Mouse (Mus musculus) thymus, postnatal 4 days (tissue): ENCODE measurements around the gene Vmn1r54.
"Not testable (repeated sequence)": the region's sequence is repeated elsewhere in the genome, so short reads cannot be mapped to it uniquely, and the experiment has no call there.

ENCODE experiments used
- DNase-seq: peaks from one replicate; pipeline ENCODE4 v3.0.0; 2021

Vmn1r54 gene

DNA sequence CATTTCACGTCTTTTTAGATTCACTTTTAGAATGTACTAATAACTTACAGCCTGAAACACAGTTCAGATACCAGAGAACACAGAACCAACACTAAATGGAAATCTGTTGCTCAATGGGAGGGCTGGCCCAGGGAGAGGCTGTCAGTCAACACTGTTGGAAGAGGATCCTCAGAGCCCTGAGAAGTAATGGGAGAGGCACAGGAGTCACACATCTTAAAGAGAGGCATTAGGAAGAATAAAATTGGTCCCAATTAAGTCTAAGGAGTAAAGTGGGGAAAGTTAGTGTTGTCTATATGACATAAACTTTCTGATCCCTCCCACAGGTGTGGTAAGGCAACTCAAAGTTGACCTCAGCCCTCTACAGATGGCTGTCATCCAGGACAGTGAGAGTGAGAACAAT, at the start of gene Vmn1r54:
Gene Vmn1r54, plus strand, starts transcription at position 301 of the 400 bp plus-strand sequence.
- no peak for DNase-seq

DNA sequence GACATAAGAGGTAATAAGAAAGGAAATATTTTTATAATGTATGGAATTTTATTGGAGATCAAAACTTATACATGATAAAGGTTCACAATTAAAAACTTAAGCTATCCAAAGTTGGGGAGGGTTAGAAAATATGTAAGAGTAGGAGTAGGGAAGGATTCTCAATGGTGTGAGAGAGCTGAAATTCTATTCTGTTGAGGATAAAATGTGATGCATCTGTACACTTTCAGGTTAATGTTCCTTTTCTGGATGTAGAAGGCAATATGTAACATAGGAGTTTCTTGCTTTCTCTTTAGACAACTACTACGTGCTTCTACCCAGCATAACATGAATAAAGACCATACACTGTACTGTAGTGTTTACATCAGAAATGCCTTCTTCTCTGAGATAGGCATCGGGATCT, 43.6 kb upstream of the Vmn1r54 start, which contains the start of gene V1ra8:
Gene V1ra8, plus strand, starts transcription at position 301 of the 400 bp plus-strand sequence.
- not testable (repeated sequence) for DNase-seq

DNA sequence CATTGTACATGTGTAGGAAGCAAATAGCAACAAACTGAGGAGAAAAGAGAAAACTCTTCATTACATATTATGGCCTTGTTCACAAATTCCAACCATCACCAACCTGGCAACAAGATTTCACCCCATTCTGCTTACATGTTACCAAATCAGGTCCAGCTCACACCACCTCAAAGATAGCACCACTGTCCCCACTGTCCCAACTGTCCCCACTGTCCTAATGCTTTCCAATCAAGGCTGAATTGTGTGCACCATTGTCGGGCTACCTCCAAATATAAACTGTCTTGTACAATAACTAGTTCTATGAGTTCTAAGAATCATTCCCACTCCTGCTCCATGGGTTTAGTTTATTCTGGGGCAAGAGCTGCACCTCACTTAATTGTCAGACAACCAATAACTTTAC, 21.8 kb upstream of the Vmn1r54 start, which contains the start of gene Vmn1r53:
Gene Vmn1r53, minus strand, starts transcription at position 101 of the 400 bp plus-strand sequence.
- no peak for DNase-seq

DNA sequence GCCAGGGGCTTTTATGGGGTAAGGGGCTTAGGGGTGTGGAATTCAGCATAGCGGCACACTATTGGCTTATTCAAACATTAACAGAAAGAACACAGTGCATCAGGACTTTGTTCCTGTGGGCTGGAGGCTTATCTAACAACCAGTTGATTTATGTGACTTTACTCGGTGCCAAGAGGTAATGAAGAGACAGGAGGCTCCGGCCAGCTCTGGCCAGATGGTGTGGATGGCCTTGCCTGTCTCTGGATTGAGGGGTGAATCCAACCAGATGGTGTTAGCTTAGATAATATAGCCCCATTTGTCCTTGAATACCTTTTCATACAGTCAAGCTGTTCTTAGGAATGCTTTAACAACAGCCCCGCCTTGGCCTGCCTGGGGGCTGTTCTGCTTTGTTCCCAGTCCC, 14.0 kb upstream of the Vmn1r54 start:
- DNase-seq, result not testable (repeated sequence)

DNA sequence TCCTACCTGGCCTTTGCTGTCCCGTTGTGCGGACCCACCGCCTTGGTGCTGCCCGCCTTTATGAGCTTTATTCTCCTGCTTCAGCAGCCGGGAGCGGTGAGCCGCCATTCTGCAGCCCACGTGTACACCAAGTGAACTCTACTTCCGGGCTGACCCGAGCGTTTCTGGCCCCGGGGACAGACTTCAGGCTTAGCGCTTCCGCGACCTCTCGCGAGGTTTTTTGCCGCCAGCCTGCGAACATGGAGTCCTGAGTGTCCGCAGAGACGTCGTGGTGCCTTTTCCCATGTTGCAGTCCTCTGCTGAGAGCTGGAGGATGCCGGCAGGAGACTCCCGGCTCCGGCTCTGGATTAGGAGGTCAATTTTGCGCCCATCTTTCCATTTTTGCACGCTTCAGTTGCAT, 13.4 kb upstream of the Vmn1r54 start:
- no peak for DNase-seq

DNA sequence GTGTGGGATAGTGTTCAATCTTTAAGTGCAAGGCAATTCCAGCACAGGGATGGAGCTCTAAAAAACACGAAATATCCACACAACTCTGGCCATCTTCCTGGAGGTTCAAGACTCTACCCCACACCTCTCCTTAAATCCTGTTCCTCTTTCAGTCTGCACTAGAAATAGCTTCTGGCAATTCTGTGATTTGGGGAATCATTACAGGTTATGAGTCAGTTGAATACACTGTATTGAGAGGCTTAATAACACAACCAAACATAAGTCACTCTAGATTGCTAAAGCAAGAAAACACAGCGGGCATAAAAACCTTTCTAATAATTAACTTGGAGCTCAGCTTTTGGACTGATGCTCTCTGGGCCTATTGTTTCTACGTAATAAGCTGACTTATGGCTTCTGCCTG, 2.1 kb upstream of the Vmn1r54 start:
- DNase-seq, result no peak

DNA sequence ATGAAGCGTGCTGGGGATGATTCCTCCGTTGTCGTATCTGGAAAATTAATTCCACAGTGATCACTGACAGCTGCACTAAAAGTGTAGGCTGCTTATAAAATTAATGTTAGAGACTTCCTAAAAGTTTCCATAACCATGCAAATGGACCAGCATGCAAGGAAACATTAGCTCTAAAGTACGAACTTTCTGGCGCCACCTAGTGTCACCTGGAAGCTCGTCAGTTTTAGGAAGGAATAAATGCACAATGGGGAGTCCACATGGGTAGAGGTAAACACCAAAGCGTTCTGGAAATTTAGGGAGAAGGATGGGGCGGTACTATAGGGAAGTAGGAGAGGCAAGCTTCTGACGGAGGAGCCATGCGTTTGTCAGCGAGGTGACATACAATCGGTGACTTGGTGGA, 42.2 kb downstream of the Vmn1r54 start:
- DNase-seq, result no peak

DNA sequence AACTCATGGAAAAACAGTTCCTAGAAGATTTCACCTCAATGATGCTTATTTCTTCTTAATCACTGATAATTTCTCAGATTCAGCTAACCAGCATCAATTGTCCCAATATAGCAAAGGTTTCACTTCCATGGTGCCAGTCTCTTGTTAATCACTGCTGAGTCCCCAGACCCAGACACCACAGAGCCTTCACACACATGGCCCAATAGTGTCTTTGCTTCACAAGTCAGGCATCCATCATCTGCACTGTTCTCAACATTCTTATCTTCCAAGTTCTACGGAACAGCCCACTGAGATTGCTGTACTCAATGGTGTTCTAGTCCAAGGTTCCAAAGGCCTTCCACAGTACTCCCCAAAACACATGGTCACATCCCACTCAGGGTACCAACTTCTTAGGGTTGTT, 54.8 kb downstream of the Vmn1r54 start, which contains the start of gene BC048671:
Gene BC048671, plus strand, starts transcription at position 301 of the 400 bp plus-strand sequence.
- no peak for DNase-seq

DNA sequence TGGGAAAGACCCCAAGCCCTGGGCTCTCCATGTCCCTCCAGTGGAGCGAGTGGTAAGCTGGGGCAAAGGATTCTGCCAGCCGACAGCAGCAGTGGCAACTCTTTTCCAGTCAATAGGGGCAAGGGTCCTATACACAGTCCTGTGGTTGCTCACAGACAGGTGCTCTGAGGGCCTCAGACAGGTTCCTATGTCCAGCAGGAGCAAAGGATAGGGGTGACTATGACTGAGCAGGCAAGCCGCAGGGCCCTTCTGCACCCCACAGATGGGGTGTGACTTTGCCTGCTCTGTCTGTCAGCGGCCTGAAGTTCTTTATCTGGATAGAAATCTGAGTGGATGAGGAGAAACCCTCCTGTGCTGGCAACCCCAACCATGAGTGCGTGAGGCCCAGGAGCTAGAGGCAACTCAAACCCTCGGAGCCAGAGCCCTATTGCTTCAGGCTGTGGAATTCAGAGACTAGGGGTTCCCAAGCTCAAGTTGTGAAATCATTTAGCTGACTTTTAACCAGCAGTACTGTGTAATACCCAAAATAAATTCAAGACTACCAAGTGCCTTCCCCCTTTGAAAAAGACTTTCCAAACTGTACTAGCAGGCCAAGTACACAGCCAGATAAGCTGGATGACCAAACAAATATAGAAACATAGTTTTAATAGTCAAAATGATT, 60.3 kb downstream of the Vmn1r54 start:
- DNase-seq, result no peak

DNA sequence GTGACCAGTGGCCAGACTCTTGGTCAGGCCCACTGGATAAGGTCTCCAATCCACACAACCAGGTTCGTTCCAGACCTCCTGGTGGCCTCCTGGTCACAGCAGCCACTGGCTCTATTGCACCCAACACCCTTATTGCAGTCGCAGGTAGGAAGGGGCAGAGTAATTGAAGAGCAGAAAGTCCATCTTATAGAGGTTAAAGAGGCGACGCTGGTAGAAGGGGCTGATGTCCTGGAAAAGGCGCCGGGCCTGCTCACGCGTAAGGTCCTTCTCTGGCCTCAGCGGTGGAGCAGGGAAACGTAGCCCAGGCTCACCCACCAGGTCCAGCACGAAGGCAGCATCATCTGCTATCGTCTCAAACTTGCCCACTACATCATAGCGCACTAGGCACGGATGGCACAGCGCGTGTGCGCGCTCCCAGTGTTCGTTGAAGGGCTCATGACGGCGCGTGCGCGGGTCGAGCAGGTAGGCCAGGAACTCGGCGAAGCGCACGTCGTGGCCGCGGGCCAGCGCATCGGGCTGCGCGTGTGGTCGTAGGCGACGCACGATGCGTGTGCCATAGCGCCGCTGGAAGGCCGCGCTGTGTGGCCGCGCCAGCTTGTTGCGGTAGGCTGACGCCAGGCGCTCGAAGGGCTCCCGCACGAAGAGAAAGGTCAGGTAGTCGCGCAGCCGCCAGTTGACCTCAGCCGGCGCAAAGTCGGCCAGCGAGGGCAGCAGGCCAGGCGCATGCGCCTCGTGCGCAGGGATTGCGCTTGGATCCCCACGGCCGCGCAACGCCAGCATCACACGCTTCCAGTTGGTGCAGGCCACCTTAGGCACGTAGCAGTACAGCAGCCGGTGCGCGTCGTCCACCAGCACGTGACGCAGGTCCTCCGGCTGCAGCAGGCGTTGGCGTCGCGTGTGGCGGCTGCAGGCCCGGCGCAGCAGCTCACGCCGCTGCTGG, 63.0 kb downstream of the Vmn1r54 start:
- DNase-seq, result no peak

DNA sequence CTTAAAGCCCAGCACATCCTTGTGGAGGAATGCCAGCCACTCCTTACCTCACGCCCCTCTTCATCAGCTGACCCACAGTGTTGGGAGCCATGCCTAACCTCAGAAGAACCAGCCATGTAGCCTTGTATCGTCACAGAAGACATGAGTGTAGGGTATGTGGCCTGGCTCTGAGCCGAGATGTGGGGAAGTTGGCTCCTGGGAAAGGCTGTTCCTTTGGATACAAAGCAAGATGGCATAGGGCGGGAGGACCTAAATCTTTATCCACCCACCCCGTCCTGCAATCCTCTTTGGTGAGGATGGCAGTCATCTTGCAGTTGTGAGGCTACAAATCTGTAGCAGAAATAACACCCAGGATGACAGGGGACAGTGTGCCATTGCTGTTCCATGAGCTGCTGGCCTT, 69.9 kb downstream of the Vmn1r54 start:
- no peak for DNase-seq

DNA sequence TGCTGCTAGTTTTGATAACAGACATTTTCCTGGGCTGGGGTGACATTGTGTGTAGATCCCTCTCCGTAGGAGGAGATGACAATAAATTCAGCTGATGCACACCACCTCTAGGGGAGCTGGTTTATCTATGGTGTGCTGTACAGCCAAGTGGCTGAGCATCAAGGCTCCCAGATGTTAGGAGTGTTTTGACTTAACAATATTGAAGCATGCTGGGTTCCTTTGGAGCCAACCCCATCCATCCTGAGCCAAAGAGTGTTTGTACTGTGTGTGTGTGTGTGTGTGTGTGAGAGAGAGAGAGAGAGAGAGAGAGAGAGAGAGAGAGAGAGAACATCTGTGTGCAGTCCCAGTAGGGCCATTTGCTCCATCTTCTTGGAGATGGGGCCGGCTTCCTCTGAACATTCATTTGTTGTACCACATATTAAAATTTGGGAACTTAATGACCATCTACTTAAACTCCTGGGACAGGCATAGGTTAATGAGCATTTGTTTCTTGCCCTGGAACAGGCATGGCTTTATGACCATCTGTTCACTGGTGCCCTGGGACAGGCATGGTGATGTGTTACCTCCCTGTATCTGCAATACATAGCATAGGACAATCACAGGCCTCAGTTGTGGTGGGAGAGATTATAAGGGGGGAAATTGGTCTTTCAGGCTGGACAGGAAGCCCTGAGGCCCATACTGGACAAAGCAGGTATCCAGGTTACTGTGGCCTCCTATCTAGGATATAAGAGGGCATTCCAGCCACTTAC, 71.6 kb downstream of the Vmn1r54 start:
- DNase-seq, result no peak

DNA sequence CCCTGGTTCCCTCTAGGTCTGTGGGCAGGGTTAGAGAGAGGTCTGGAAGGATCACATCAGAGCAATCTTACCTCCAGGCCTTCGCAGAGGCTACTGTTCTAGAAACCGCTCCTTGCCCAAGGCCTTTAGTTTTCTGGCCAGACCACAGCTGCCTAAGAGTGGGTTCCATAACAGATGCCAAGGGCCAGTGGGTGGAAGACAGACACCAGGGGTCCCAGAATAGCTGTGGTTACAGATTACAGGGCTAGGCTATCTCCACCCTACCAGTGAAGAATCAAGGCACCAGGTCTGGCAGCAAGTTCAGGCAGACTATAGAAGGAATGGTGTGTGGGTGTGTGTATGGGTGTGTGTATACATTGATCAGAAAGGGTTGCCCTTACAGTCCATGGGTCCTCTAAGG, 72.9 kb downstream of the Vmn1r54 start:
- no peak for DNase-seq

DNA sequence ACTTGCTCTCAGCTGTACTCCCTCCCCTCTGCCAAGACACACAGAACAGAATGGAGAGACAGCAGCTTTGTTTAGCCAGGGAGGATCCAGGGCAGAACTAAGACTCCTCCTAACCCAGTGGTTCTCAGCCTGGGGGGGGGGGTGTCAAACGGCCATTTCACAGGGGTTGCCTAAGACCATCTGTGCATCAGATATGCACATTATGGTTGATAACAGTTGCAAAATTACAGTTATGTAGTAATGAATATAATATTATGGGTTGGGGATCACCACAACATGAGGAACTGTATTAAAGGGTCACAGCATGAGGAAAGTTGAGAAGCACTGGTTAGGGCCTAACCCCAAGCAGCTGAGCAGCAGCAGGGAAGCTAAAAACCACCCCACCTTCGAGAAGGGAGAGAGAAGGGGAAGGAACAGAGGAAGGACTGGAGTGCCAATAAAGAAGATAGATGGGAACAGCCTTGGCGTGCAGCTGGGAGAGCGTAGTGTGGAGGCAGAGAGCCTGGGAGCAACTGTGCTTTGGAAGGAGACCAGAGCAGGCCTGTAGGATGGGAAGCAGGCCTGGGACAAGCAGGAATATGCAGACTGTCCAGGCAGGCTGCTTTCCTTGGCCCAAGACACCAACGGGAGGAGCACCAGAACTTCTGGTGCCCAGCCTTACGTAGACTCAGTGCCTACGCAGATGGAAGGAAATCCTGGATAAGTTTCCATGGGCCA, 73.5 kb downstream of the Vmn1r54 start:
- DNase-seq, result no peak

DNA sequence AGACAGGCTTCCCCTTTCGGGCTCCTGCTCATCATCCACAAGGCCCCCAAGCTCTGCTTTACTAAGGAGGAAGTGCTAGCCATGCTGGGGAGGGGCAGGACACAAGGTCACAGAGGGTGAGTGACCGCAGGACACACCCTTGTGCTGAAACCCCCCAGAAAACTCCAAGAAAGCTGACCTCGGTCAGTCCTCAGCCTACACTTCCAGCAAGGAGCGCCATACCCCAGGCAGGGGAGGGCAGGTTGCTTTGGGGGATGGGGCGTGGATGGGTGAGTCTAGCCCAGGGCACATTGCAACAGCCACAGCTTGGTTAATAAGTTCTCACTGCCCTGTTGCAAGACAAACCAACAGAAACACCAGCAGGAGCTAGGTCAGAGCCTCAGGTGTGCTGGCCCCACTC, 74.3 kb downstream of the Vmn1r54 start:
- no peak for DNase-seq
